Comparison of ENCODE assay signal across 8 mouse cellular contexts in the genomic region with DNA sequence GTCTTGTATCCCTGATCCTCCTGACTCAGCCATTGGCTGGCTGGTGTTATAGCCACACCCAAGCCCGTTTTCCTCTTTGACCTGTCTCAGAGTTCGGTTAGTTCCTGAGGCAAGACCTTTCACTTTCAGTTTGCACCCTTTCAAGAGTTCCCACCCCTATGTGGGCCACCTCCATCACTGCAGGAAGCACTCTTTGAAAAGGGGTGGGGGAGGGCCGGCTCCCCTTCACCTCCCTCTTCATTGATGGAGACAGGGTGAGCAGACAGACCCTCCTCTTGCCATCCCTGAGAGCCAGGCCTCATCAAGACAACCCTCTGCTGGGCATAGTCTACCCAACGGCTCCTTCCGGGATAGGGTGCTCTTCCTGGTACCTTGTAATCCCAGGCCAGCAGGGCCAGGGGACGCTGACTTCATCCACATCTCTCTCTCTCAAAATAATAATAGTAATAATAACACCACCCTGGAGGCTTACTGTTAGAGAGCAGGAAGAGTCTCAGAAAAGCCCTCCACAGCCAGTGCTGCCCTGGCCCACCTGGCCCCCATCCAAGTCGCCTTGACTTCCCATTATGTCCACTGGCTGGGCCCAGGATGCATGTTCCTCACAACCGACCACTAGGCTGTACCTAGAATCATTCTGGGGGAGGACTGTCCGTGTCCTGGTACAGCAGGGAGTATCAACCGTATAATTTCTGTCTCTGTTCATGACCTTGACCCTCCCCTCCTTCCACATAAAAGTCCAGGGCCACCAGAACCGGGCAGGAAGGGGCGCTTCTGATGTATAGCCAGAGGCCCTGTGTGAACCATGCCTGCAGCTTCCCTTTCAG. TPM values are rescaled to one million over a fixed set of nuclear protein-coding genes. Genes with fewer than 3 reads are reported as not detected.
DNase-seq lines count a peak whose midpoint lies in the region; ATAC-seq and TF ChIP-seq lines count a peak whose summit lies in the region.

No protein-coding gene starts in this region.

- peak overlapping the region; percentile 76 for H3K27ac ChIP-seq in bone marrow, adult 2 months (ENCODE audit: control insufficient read depth, insufficient read depth, low read depth, low read length, poor library complexity)
- H3K27ac ChIP-seq in forebrain, embryonic 14.5 days (ENCODE audit: low read depth, low read length): 0 out of 2 replicates have a peak overlapping the region, but pooled peaks have one; percentile 58
- H3K27ac ChIP-seq in liver, embryonic 14.5 days: peak overlapping the region; percentile 48
- peak overlapping the region; percentile 85 for H3K27ac ChIP-seq in neural tube, embryonic 13.5 days (replicated peaks)

- H3K27me3 ChIP-seq in forebrain, embryonic 14.5 days (replicated peaks; ENCODE audit: control insufficient read depth, insufficient read depth, low read length): no peaks in the 10 kb centered on the region
- H3K27me3 ChIP-seq in liver, embryonic 14.5 days (ENCODE audit: control insufficient read depth, insufficient read depth, low read length): no peaks in the 10 kb centered on the region
- no peaks in the 10 kb centered on the region for H3K27me3 ChIP-seq in neural tube, embryonic 13.5 days

- no peak for TF ChIP-seq CTCF in bone marrow, adult 2 months (IDR thresholded peaks at IDR 0.05; ENCODE audit: control insufficient read depth, insufficient read depth, low read length)
- no peak for TF ChIP-seq CTCF in liver, embryonic 14.5 days (IDR thresholded peaks at IDR 0.05; ENCODE audit: low read depth)

- peak overlapping the region; percentile 98 for H3K9ac ChIP-seq in forebrain, embryonic 14.5 days (ENCODE audit: low read length)
- H3K9ac ChIP-seq in liver, embryonic 14.5 days (replicated peaks): peak overlapping the region; percentile 80
- peak overlapping the region; percentile 99 for H3K9ac ChIP-seq in neural tube, embryonic 13.5 days

- TF ChIP-seq POLR2A in bone marrow, adult 2 months (IDR thresholded peaks at IDR 0.05; ENCODE audit: borderline replicate concordance, control insufficient read depth, low read depth, low read length): no peak

- TF ChIP-seq EP300 in liver, embryonic 14.5 days (IDR thresholded peaks at IDR 0.05; ENCODE audit: low read depth): no peak

- H3K9me3 ChIP-seq in forebrain, embryonic 14.5 days (replicated peaks; ENCODE audit: control insufficient read depth, low read length): no peaks in the 10 kb centered on the region
- H3K9me3 ChIP-seq in liver, embryonic 14.5 days (ENCODE audit: control insufficient read depth, low read length): no peaks in the 10 kb centered on the region
- H3K9me3 ChIP-seq in neural tube, embryonic 13.5 days: no peaks in the 10 kb centered on the region

- H3K36me3 ChIP-seq in forebrain, embryonic 14.5 days (ENCODE audit: control insufficient read depth, insufficient read depth, low read length): peaks cover 15% of the 10 kb centered on the region
- H3K36me3 ChIP-seq in liver, embryonic 14.5 days (replicated peaks; ENCODE audit: control insufficient read depth, insufficient read depth, low read depth): no peaks in the 10 kb centered on the region; the same call in 1 of the 2 replicates
- peaks cover 34% of the 10 kb centered on the region for H3K36me3 ChIP-seq in neural tube, embryonic 13.5 days

- DNase-seq in lung, adult 18-20 months: peak; percentile 58 to 72
- DNase-seq in lung, postnatal 14 days: no peak
- no peak for DNase-seq in forebrain, embryonic 14.5 days (ENCODE audit: low spot score)
- DNase-seq in induced T-regulatory cell, adult 2 months (ENCODE audit: low read depth): peak; percentile 91
- peak; percentile 49 to 62 (median 55) for DNase-seq in liver, embryonic 14.5 days (ENCODE audit: low read depth in 3 of 3, low spot score in 3 of 3)
- no peak for DNase-seq in urinary bladder, adult 2 months (ENCODE audit: low spot score)

- peak overlapping the region; percentile 88 for H3K4me3 ChIP-seq in bone marrow, adult 2 months (replicated peaks; ENCODE audit: control insufficient read depth, low read depth, low read length)
- peak overlapping the region; percentile 63 for H3K4me3 ChIP-seq in forebrain, embryonic 14.5 days (ENCODE audit: low read depth, low read length)
- peak overlapping the region; percentile 65 to 88 for H3K4me3 ChIP-seq in liver, embryonic 14.5 days (ENCODE audit: insufficient read depth in 1 of 2, low read depth in 2 of 2, low read length in 2 of 2)
- peak overlapping the region; percentile 78 for H3K4me3 ChIP-seq in neural tube, embryonic 13.5 days

- WGBS in bone marrow, adult 2 months: under 1% methylated on average over 12 of the region's 12 CpGs
- 39% methylated on average over 12 of the region's 12 CpGs for WGBS in forebrain, embryonic 14.5 days
- WGBS in liver, embryonic 14.5 days (ENCODE audit: insufficient replicate concordance): 8% methylated on average over 12 of the region's 12 CpGs
- WGBS in neural tube, embryonic 13.5 days: 37% methylated on average over 12 of the region's 12 CpGs

- ATAC-seq in forebrain, embryonic 14.5 days: peak; percentile 27
- ATAC-seq in liver, embryonic 14.5 days (ENCODE audit: insufficient read depth): peak; percentile 40; the same call in 1 of the 2 replicates
- ATAC-seq in neural tube, embryonic 13.5 days (ENCODE audit: low read depth): peak; percentile 41

- peak overlapping the region; percentile 92 for H3K4me2 ChIP-seq in forebrain, embryonic 14.5 days (ENCODE audit: low read length)
- H3K4me2 ChIP-seq in liver, embryonic 14.5 days (ENCODE audit: low read depth): peak overlapping the region; percentile 77
- peak overlapping the region; percentile 93 for H3K4me2 ChIP-seq in neural tube, embryonic 13.5 days

- peaks cover 6% of the 10 kb centered on the region for H3K4me1 ChIP-seq in bone marrow, adult 2 months (ENCODE audit: control insufficient read depth, insufficient read depth, low read length)
- peaks cover 5% of the 10 kb centered on the region; the same call in 1 of the 2 replicates for H3K4me1 ChIP-seq in forebrain, embryonic 14.5 days (ENCODE audit: control insufficient read depth, insufficient read depth, low read length)
- H3K4me1 ChIP-seq in liver, embryonic 14.5 days (replicated peaks; ENCODE audit: control insufficient read depth in 2 of 2, insufficient read depth in 2 of 2, low read length in 1 of 2): peaks cover 0 to 12% of the 10 kb centered on the region in 2 experiments
- peaks cover 21% of the 10 kb centered on the region for H3K4me1 ChIP-seq in neural tube, embryonic 13.5 days (replicated peaks)

RNA-seq across cellular contexts. Expression of a gene that starts 1.1 kb away (rescaled TPM):
- polyA plus RNA-seq in bone marrow, adult 2 months (2011; ENCODE audit: insufficient read depth, insufficient read length, low replicate concordance, missing spikeins): 34.2 and 56.8 TPM in 2 replicates
- polyA plus RNA-seq in forebrain, embryonic 14.5 days (2014; fragmentation: Nextera tagmentation; extraction: Ambion mirVana): 4.8 and 7.6 TPM in 2 replicates
- 16.1 and 17.3 TPM in 2 replicates for polyA plus RNA-seq in liver, embryonic 14.5 days (2012; rRNA removed)
- 5.4 and 5.8 TPM in 2 replicates for polyA plus RNA-seq in liver, embryonic 14.5 days (2014; fragmentation: Nextera tagmentation; extraction: Ambion mirVana)
- 2.8 and 3.3 TPM in 2 replicates for polyA plus RNA-seq in neural tube, embryonic 13.5 days (2015; fragmentation: Nextera tagmentation; extraction: Ambion mirVana)
- polyA plus RNA-seq in urinary bladder, adult 2 months (2012; rRNA removed): 34.8 and 36.8 TPM in 2 replicates

RNA-seq across cellular contexts. Expression of a gene that starts 29.4 kb away (rescaled TPM):
- 10.8 and 12.5 TPM in 2 replicates for polyA plus RNA-seq in bone marrow, adult 2 months (2011; ENCODE audit: insufficient read depth, insufficient read length, low replicate concordance, missing spikeins)
- 0.61 and 0.79 TPM in 2 replicates for polyA plus RNA-seq in forebrain, embryonic 14.5 days (2014; fragmentation: Nextera tagmentation; extraction: Ambion mirVana)
- polyA plus RNA-seq in liver, embryonic 14.5 days (2012; rRNA removed): 0.96 and 1.00 TPM in 2 replicates
- 0.53 and 0.75 TPM in 2 replicates for polyA plus RNA-seq in liver, embryonic 14.5 days (2014; fragmentation: Nextera tagmentation; extraction: Ambion mirVana)
- polyA plus RNA-seq in neural tube, embryonic 13.5 days (2015; fragmentation: Nextera tagmentation; extraction: Ambion mirVana): 1.4 and 1.5 TPM in 2 replicates
- polyA plus RNA-seq in urinary bladder, adult 2 months (2012; rRNA removed): 9.5 and 17.8 TPM in 2 replicates

RNA-seq across cellular contexts. Expression of a gene that starts 54.7 kb away (rescaled TPM):
- polyA plus RNA-seq in bone marrow, adult 2 months (2011; ENCODE audit: insufficient read depth, insufficient read length, low replicate concordance, missing spikeins): 6.7 and 10.2 TPM in 2 replicates
- polyA plus RNA-seq in forebrain, embryonic 14.5 days (2014; fragmentation: Nextera tagmentation; extraction: Ambion mirVana): 9.1 and 10.0 TPM in 2 replicates
- 3.1 and 4.0 TPM in 2 replicates for polyA plus RNA-seq in liver, embryonic 14.5 days (2012; rRNA removed)
- 2.6 and 3.4 TPM in 2 replicates for polyA plus RNA-seq in liver, embryonic 14.5 days (2014; fragmentation: Nextera tagmentation; extraction: Ambion mirVana)
- 17.8 and 19.8 TPM in 2 replicates for polyA plus RNA-seq in neural tube, embryonic 13.5 days (2015; fragmentation: Nextera tagmentation; extraction: Ambion mirVana)
- polyA plus RNA-seq in urinary bladder, adult 2 months (2012; rRNA removed): 8.4 and 9.4 TPM in 2 replicates

Comparison
In these comparisons a context has a peak if more than half of its experiments do, and no peak if none do; other contexts are left out.
1. DNase-seq: peak in lung, adult 18-20 months (2 of 2), induced T-regulatory cell, adult 2 months (single experiment) and liver, embryonic 14.5 days (3 of 3); none in lung, postnatal 14 days (single experiment), forebrain, embryonic 14.5 days (single experiment) and urinary bladder, adult 2 months (single experiment).
2. Peak in every context shown above with its lines, with median percentiles within 50 percentile points of each other: H3K27ac ChIP-seq, H3K4me3 ChIP-seq, ATAC-seq, H3K4me2 ChIP-seq and H3K9ac ChIP-seq.